Mouse (Mus musculus) erythroblast, embryonic 14.5 days (primary cell): ENCODE measurements around the gene Gm10142.

Experiments
- GATA1 ChIP-seq: IDR thresholded peaks from 2 replicates; pipeline ENCODE4 v1.6.1; 2012; ENCODE audit warnings: low read length, inconsistent platforms, mixed read lengths
- TAL1 ChIP-seq: IDR thresholded peaks from 3 replicates; pipeline ENCODE4 v1.6.1; 2012; ENCODE audit warnings: low read length, inconsistent platforms, mixed read lengths

DNA sequence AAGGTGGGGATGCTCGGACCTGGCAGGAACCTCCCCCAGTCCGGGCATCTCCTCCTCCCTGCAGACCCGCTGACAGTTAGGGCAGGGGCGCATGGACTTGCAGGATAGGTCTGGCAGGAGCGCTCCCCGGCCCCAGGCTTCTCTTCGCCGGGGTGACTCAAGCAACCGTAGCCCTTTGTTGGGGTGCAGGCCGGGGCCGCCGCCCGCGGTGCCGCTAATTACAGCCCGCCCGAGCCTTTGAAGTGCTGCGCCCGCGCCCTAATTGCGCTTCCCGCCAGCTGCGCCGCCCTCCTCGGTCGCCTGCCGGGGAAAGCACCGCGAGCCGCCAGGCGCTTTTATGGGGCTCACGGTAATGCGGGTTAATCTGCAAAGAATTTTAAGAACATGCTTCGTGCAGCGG lies 38.0 kb upstream of the Gm10142 start:
- TF ChIP-seq GATA1 (no peak), TAL1 (no peak)
